In genomic region chr1:131345422-131346419, GRCm38 (mm10) we compare ENCODE assay signal across 13 mouse cellular contexts.
DNase-seq lines count a peak whose midpoint lies in the region; ATAC-seq and TF ChIP-seq lines count a peak whose summit lies in the region.
"Had no signal": no experiment of that assay in that cellular context is flagged by ENCODE, and none has a peak within 500 bp of the region (broad histone marks: within the 10 kb centered on the region; RNA-seq: fewer than 3 reads in every experiment).

No protein-coding gene starts in this region.

- no peak; the same call in 1 of the 2 replicates for TF ChIP-seq EP300 in heart, adult 2 months (IDR thresholded peaks at IDR 0.05; ENCODE audit: insufficient read depth, low read depth, low read length)

- no peaks in the 10 kb centered on the region for H3K27me3 ChIP-seq in kidney, adult 2 months (replicated peaks; ENCODE audit: control insufficient read depth, insufficient read depth, low read length)
- H3K27me3 ChIP-seq in kidney, embryonic 14.5 days (ENCODE audit: control insufficient read depth, insufficient read depth, low read length): no peaks in the 10 kb centered on the region
- no peaks in the 10 kb centered on the region for H3K27me3 ChIP-seq in heart, adult 2 months (ENCODE audit: control insufficient read depth, insufficient read depth, low read length)
- no peaks in the 10 kb centered on the region for H3K27me3 ChIP-seq in forebrain, embryonic 11.5 days (ENCODE audit: control insufficient read depth, insufficient read depth, low read length)
- H3K27me3 ChIP-seq: forebrain, embryonic 13.5 days; hindbrain, embryonic 12.5 days; limb, embryonic 12.5 days; Patski had no signal

- no peak overlapping the region for H3K9ac ChIP-seq in kidney, embryonic 14.5 days (ENCODE audit: low read depth, low read length)
- no peak overlapping the region for H3K9ac ChIP-seq in heart, adult 2 months (ENCODE audit: low read depth, low read length)
- no peak overlapping the region for H3K9ac ChIP-seq in forebrain, embryonic 11.5 days (ENCODE audit: low read length)
- H3K9ac ChIP-seq: forebrain, embryonic 13.5 days; hindbrain, embryonic 12.5 days; limb, embryonic 12.5 days had no signal

- H3K9me3 ChIP-seq in kidney, embryonic 14.5 days (ENCODE audit: control insufficient read depth, low read length): no peaks in the 10 kb centered on the region
- no peaks in the 10 kb centered on the region for H3K9me3 ChIP-seq in forebrain, embryonic 11.5 days (ENCODE audit: control insufficient read depth, low read length)
- H3K9me3 ChIP-seq: embryonic facial prominence, embryonic 10.5 days; forebrain, embryonic 13.5 days; hindbrain, embryonic 12.5 days; limb, embryonic 12.5 days had no signal

- no peak overlapping the region for H3K4me2 ChIP-seq in kidney, embryonic 14.5 days (replicated peaks; ENCODE audit: low read depth, low read length)
- no peak overlapping the region for H3K4me2 ChIP-seq in forebrain, embryonic 11.5 days (ENCODE audit: low read depth, low read length, severe bottlenecking)
- H3K4me2 ChIP-seq: forebrain, embryonic 13.5 days; hindbrain, embryonic 12.5 days; limb, embryonic 12.5 days had no signal

- intact Hi-C loops in heart, adult 2 months (cut with DNase I): loop anchor here (5.0 kb wide), 3 partner anchors 82 to 182 kb away; partner anchors contain the start of genes Fam72a and Srgap2

- peaks cover 3% of the 10 kb centered on the region for H3K36me3 ChIP-seq in kidney, adult 2 months (ENCODE audit: control insufficient read depth, insufficient read depth, low read length)
- H3K36me3 ChIP-seq in kidney, embryonic 14.5 days (ENCODE audit: control insufficient read depth, insufficient read depth, low read length): peaks cover 27% of the 10 kb centered on the region
- peaks cover 30% of the 10 kb centered on the region for H3K36me3 ChIP-seq in heart, adult 2 months (ENCODE audit: control insufficient read depth, insufficient read depth, low read length)
- H3K36me3 ChIP-seq in forebrain, embryonic 11.5 days (ENCODE audit: control insufficient read depth, insufficient read depth, low read length): 0 out of 2 replicates have a peak, but pooled peaks cover 5% of the 10 kb centered on the region

- no peaks in the 10 kb centered on the region for H3K79me2 ChIP-seq in heart, adult 2 months (replicated peaks; ENCODE audit: control insufficient read depth, insufficient read depth, low read length)

- H3K4me3 ChIP-seq in kidney, adult 2 months (ENCODE audit: insufficient read depth, low read depth, low read length): no peak overlapping the region
- H3K4me3 ChIP-seq in kidney, embryonic 14.5 days (ENCODE audit: low read length): no peak overlapping the region
- no peak overlapping the region for H3K4me3 ChIP-seq in heart, adult 2 months
- H3K4me3 ChIP-seq in forebrain, embryonic 11.5 days (ENCODE audit: low read depth, low read length): no peak overlapping the region
- H3K4me3 ChIP-seq: embryonic facial prominence, embryonic 10.5 days; forebrain, embryonic 13.5 days; hindbrain, embryonic 12.5 days; limb, embryonic 12.5 days had no signal

- H3K4me1 ChIP-seq in kidney, adult 2 months (ENCODE audit: control insufficient read depth, insufficient read depth, low read length): peaks cover 9% of the 10 kb centered on the region
- 0 out of 2 replicates have a peak, but pooled peaks cover 5% of the 10 kb centered on the region for H3K4me1 ChIP-seq in kidney, embryonic 14.5 days (ENCODE audit: control insufficient read depth, insufficient read depth, low read length)
- H3K4me1 ChIP-seq in heart, adult 2 months (ENCODE audit: control insufficient read depth, insufficient read depth, low read length): peaks cover 21% of the 10 kb centered on the region
- no peaks in the 10 kb centered on the region for H3K4me1 ChIP-seq in forebrain, embryonic 11.5 days (replicated peaks; ENCODE audit: control insufficient read depth, insufficient read depth, low read length)
- H3K4me1 ChIP-seq: embryonic facial prominence, embryonic 10.5 days; hindbrain, embryonic 12.5 days; limb, embryonic 12.5 days had no signal

- DNase-seq in kidney, adult 2 months: peak; percentile 80
- peak; percentile 33 to 62 for DNase-seq in heart, adult 2 months
- peak; percentile 42 for DNase-seq in heart, postnatal 4 days
- peak; percentile 64 for DNase-seq in lung, postnatal 25 days (ENCODE audit: low spot score)
- DNase-seq in frontal cortex, postnatal 10 days (ENCODE audit: low spot score in 2 of 2): no peak
- no peak for DNase-seq in frontal cortex, postnatal 14 days (ENCODE audit: low spot score in 2 of 2)
- no peak for DNase-seq in forebrain, embryonic 11.5 days (ENCODE audit: low spot score)

- TF ChIP-seq CTCF in kidney, adult 2 months (conservative IDR thresholded peaks at IDR 0.05; ENCODE audit: insufficient read depth, insufficient read length, low read depth, low read length): no peak
- TF ChIP-seq CTCF in heart, adult 2 months (IDR thresholded peaks at IDR 0.05): no peak

- ATAC-seq in kidney, embryonic 14.5 days (ENCODE audit: low FRiP score, low TSS enrichment): no peak
- no peak for ATAC-seq in forebrain, embryonic 11.5 days (replicated peaks; ENCODE audit: low FRiP score)
- ATAC-seq: forebrain, embryonic 13.5 days; Patski had no signal

- H3K27ac ChIP-seq in kidney, adult 2 months (ENCODE audit: insufficient read depth, low read depth, low read length): no peak overlapping the region; the same call in 1 of the 2 replicates
- no peak overlapping the region for H3K27ac ChIP-seq in kidney, embryonic 14.5 days (ENCODE audit: low read depth, low read length)
- peak overlapping the region; percentile 82 for H3K27ac ChIP-seq in heart, adult 2 months
- no peak overlapping the region for H3K27ac ChIP-seq in forebrain, embryonic 11.5 days (ENCODE audit: low read depth, low read length)
- H3K27ac ChIP-seq: embryonic facial prominence, embryonic 10.5 days; forebrain, embryonic 13.5 days; hindbrain, embryonic 12.5 days; limb, embryonic 12.5 days had no signal

- no peak for TF ChIP-seq POLR2A in kidney, adult 2 months (IDR thresholded peaks at IDR 0.05; ENCODE audit: low read depth, low read length)
- no peak for TF ChIP-seq POLR2A in heart, adult 2 months (IDR thresholded peaks at IDR 0.05; ENCODE audit: insufficient read depth, low read depth, low read length)

- 52% methylated on average over 5 of the region's 5 CpGs for WGBS in kidney, adult 2 months
- 69% methylated on average over 5 of the region's 5 CpGs for WGBS in kidney, embryonic 14.5 days
- 13% methylated on average over 5 of the region's 5 CpGs for WGBS in heart, adult 2 months
- WGBS in forebrain, embryonic 11.5 days: 91% methylated on average over 5 of the region's 5 CpGs

Comparison
In these comparisons a context has a peak if more than half of its experiments do, and no peak if none do; other contexts are left out.
1. DNase-seq: peak in kidney, adult 2 months (single experiment), heart, adult 2 months (2 of 2), heart, postnatal 4 days (single experiment) and lung, postnatal 25 days (single experiment); none in frontal cortex, postnatal 10 days (0 of 2), frontal cortex, postnatal 14 days (0 of 2) and forebrain, embryonic 11.5 days (single experiment).